Mouse (Mus musculus): ENCODE results near the gene 4933424G06Rik.

DNA sequence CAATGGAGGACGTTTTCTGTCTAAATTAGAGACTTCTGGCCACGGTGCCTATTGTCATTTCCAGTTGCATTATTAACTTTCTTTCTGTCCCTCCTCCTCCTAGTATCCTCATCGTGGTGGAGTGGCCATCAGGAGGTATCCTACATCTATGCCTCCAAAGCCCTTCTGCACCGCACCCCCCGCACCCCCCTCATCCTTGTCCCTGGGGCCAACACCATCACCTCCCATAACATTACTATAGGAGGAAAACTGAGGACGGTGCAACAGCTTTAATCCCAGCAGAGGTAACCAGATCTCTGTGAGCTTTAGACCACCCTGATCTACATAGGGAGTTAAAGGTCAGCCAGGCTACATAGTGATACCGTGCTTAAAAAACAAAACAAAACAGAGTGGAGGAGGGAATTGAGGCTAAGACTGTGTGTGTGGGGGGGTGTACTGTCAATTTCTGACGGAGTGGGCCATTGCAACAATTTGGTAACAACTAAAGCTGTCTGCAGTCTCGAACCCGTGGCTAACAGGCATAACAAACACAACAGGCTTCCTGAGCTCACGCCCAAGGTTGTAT is 19.2 kb upstream of the 4933424G06Rik start:
- TF ChIP-seq POLR2A (IDR thresholded peaks at IDR 0.05; ENCODE audit: borderline replicate concordance, insufficient read depth, low read length) (no peak), CTCF (IDR thresholded peaks at IDR 0.05; ENCODE audit: borderline replicate concordance, insufficient read depth, low read depth, low read length) (no peak)
